Mouse (Mus musculus): Measurements from ENCODE around the gene Arfgef3.

Arfgef3 gene

DNA sequence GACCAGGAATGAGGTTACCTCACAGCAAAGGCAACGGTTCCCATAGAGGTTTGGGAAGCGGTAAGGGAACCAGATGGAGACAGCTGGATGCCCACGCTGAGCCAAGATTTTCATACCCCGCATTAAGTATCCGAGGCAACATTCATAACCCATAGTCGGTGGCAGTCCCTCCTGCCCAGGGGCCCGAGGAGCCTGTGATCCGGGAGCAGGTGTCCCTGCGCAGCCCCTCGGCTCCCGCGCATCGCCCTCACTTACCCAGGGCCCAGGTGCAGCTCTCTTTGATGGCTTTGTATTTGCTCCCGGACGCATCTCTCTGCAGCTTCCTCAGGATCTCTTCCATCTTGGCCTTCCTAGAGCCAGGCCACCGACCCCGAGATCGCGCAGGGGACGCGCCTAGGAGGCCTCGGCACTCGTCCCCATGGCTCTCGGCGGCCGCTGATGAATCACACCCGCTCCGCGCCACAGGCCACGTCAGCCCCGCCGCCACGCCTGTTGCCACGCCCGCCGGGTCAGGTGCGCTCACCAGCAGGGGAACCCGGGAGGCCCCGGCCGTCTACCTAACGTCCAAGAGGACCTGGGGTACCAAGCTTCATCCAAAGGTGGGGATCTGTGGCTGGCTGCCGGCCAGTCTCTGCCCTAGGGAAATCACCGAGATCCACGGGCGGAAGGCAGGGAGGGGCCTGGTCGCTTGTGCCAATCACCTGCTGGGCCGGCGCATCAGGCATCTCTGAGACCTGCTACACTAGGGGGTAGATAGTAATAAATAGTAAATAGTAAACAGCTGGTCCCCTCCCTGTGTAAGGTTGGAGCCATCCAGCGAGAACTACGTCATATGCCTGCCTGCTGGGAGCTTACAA lies at the start of gene Arfgef3:
Gene Arfgef3 (minus strand): TSS at position 664 of the 857 bp plus-strand sequence.
- DNase-seq (ENCODE audit: low spot score), result no peak

DNA sequence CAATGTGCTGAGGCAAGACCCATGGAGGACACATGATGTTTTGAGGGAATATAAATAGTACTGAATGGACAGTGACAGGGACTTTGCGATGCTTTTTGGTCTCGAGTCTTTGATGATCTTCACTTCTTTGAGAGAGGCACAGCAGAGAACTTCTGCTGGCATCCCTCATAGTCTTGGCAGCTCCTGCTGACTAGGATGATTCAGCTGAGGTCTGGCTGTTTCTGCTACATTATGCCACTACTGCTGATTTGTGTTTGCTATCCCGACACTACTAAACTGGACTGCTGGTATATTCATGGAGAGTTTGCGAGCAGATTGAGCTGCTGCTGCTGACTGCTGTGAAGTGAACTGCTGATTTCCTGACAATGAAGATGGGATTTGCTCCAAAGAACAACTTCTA lies 46.3 kb upstream of the Arfgef3 start:
- no peak for DNase-seq (ENCODE audit: low spot score)

- no peak for DNase-seq (ENCODE audit: low spot score)
Observed at GRCm38 (mm10) chr10:18788601-18789000, 44.9 kb upstream of the Arfgef3 start.

- no peak for DNase-seq (ENCODE audit: low spot score)
Observed at GRCm38 (mm10) chr10:18786693-18787092, 42.9 kb upstream of the Arfgef3 start, which contains the start of gene Gm4922. Gm4922 (minus strand) TSS chr10:18786793.

- no peak for DNase-seq (ENCODE audit: low spot score)
Observed at GRCm38 (mm10) chr10:18777546-18777945, 33.8 kb upstream of the Arfgef3 start.

GRCm38 (mm10) chr10:18772537-18773179 lies 28.9 kb upstream of the Arfgef3 start:
- DNase-seq (ENCODE audit: low spot score), result no peak

- DNase-seq (ENCODE audit: low spot score), result no peak
Observed at GRCm38 (mm10) chr10:18769909-18770308, 26.2 kb upstream of the Arfgef3 start.

- peak; percentile 4 for DNase-seq (ENCODE audit: low spot score)
Observed at GRCm38 (mm10) chr10:18760241-18760640, 16.5 kb upstream of the Arfgef3 start.

GRCm38 (mm10) chr10:18750057-18750456 lies 6.3 kb upstream of the Arfgef3 start:
- no peak for DNase-seq (ENCODE audit: low spot score)

DNA sequence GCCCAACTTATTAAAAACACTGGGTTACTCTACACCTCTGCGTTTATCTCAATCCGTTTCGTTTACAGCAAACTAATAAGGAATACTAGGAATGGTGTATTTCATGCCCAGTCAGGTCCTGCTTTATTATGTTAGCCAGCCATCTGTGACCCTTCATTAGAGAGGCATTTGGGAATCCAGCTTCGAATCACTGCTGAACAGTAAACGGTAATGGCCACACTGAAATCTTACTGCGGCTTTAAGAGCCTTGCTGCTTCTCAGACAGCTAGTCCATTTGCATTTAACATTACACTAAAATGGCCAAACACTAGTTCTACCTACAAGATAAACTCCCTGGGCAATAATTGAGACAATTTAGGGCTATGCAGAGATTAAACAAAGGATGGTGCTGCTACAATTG lies 1.7 kb downstream of the Arfgef3 start:
- DNase-seq (ENCODE audit: low spot score), result no peak

DNA sequence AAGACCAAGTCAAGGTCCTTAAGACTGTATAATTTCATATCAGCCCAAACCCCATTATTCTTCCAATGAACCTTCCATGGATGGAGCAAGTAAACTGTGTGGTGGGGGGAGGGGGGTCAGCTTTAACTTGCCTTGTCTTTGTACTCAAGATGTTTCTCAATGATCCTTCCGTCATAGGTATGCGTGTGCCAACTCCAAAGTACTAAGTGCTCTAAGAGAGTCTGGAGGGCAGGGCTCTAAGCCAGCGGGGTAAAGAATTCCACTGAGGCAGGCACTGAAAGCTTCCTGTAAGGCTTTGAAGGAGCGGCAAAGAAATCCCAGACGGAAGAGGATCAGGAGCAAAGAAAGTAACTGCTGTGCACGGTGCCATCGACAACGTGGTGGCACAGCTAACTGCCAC lies 2.7 kb downstream of the Arfgef3 start:
- DNase-seq (ENCODE audit: low spot score), result no peak

- no peak for DNase-seq (ENCODE audit: low spot score)
Observed at GRCm38 (mm10) chr10:18728548-18728947, 15.2 kb downstream of the Arfgef3 start.

DNA sequence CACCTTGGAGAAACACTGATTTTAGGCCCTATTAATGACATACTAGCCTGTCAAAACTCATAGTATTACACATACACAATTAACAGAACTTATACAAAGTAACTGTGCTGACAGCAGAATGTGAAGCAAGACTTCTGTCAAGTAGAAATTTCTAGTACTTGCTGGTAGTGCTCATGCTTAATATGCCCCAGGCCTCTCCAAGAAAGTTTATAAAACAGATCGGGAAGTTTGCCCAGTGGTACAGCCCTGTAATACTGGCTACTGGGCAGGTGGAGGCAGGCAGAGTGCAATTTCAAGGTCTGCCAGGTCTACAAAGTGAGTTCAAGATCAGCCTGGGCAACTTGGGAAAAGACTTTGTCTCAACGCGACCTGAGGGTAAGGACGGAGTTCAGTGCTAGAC lies 32.3 kb downstream of the Arfgef3 start:
- no peak for DNase-seq (ENCODE audit: low spot score)

GRCm38 (mm10) chr10:18710949-18711348 lies 32.8 kb downstream of the Arfgef3 start:
- no peak for DNase-seq (ENCODE audit: low spot score)

GRCm38 (mm10) chr10:18709836-18710235 lies 33.9 kb downstream of the Arfgef3 start:
- DNase-seq (ENCODE audit: low spot score), result no peak

DNA sequence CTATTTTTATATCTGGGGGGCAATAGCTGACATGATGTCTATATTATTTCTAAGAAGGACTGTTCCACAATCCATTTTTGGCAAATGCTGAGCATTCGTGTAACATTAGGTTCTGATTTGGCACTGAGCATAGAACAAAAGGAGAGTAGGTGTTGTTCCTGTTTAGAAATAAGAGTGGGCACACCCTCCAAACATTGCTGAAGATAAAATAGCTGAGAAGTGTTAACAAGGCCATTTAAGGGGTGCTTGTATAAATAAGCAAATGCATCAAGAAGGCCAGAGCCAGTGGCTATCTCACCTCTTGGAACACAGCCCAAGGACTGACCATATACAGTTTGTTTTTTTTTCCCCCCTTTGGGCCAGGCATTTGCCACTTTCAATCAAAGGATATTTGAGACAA lies 35.1 kb downstream of the Arfgef3 start:
- no peak for DNase-seq (ENCODE audit: low spot score)

DNA sequence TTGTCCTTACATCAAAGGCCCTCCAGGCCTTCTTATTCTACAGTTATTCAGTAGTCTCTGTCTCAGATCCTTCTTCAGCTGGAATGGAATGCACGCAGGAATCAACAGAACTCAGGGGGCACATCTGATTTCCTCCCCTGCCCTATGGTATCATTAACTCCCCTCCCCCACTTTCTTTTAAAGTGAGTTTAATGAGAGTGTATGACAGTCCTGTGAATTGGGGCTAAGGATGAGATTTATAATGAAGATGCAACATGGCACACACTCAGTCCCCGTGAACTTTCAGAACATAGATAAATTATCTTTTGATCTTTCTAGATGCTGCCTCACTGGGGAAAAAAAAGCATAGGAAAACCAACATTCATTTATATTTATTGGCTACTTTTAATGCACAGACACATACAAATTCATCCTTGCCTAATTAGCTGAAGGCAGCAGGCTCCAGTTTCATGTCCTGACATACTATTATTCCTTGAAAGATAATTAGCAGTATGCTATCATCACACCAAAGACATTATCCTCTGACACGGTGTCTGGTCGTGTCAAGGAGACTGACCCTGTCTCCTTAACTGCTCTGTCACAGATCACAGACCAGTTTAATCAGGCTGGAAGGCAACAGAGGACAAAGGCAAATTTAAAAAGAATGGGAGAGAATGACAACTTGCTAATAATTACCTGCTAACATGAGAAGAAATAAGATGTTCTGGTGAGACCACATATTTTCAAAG lies 39.2 kb downstream of the Arfgef3 start:
- DNase-seq (ENCODE audit: low spot score), result no peak

DNA sequence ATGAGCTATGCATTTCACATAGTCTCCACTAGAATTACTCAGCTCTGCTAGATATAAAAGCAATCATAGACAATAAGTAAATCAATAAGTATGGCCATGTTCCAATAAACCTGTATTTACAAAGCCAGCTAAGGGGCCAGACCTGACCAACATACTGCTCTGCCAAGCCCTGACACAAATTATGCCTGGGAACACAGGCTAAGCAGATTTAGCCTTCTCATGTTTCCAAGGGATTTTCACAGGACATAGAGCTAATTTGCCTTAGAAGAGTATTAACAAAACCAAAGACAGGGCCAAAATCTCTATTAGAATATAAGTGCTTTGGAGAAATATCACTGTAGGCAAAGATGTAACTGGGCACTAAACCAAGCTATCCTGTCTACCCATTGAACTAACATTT lies 42.2 kb downstream of the Arfgef3 start:
- DNase-seq (ENCODE audit: low spot score), result no peak

DNA sequence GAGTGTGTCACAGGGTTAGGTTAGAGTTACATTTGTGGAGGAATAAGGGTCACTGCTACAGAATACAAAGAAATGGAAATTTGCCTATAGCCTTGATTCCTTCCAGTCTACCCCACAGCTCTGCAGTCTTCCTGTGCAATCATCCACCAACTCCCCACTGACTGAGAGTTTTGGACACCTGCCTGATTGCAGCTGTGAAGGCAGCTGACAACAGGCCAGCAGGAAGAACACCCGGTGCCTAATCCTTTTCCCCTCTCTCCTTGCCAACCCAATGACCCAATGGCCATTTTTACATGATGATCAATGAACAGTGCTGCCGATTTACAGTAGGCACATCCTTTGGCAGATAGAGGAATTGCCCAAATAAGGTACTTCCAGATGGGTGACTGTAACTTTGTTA lies 43.6 kb downstream of the Arfgef3 start:
- DNase-seq (ENCODE audit: low spot score), result no peak

- no peak for DNase-seq (ENCODE audit: low spot score)
Observed at GRCm38 (mm10) chr10:18699151-18699550, 44.6 kb downstream of the Arfgef3 start.

- DNase-seq (ENCODE audit: low spot score), result no peak
Observed at GRCm38 (mm10) chr10:18696461-18696860, 47.3 kb downstream of the Arfgef3 start.

DNA sequence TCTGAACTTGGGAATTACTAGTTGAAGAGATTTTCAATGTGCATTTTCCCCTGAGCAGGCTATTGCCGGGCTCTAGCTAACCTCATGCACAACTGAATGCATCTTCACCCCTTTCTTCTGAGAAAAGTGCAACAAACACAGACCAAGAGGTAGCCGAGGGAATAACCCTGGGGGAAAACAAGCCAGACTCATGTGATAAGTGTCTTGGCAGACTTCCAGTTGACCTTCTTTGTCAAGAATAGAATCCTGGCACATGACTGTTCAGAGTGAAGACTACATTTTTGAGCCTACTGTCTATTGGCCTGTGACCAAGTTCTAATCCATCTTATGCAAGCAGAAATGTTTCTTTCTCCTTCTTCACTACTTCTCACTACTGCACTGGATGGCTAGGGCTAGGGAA lies 55.5 kb downstream of the Arfgef3 start:
- no peak for DNase-seq (ENCODE audit: low spot score)
